Mouse (Mus musculus) bone marrow macrophage, adult 2 months (primary cell): ENCODE data around the gene Washc2.
A peak's percentile ranks its signal among the peaks of the same experiment; 100 is the strongest.

ENCODE experiments used
- CTCF ChIP-seq: IDR thresholded peaks from 2 replicates; pipeline ENCODE4 v1.5.1; 2012; ENCODE audit warnings: low read depth, mild to moderate bottlenecking, low read length, moderate library complexity
- POLR2A ChIP-seq: IDR thresholded peaks from 2 replicates; pipeline ENCODE4 v1.6.1; 2012; ENCODE audit warnings: mild to moderate bottlenecking, low read depth, low read length, borderline replicate concordance

- peak; percentile 62 for TF ChIP-seq CTCF
- no peak for TF ChIP-seq POLR2A
Measured at GRCm38 (mm10) chr6:116228785-116229525, 21.1 kb downstream of the Washc2 start.
